Mouse (Mus musculus) heart, embryonic 12.5 days (tissue): ENCODE measurements around the gene Immt. TPM values are rescaled to one million over a fixed set of nuclear protein-coding genes. Genes with fewer than 3 reads are reported as not detected.

Experiments
- ATAC-seq: fragments of 200-750 bp; cut with Nextera tagmentation; 2 replicates; pipeline ENCODE4 v1.8.0; 2017; ENCODE audit warnings: moderate TSS enrichment, moderate library complexity; ENCODE audit not compliant: insufficient number of reproducible peaks, low FRiP score
- H3K27ac ChIP-seq: fragments of 300-500 bp; sonication (generic); 2 replicates; pipeline ENCODE4 v1.5.1; 2016; ENCODE audit warnings: mild to moderate bottlenecking, moderate library complexity; ENCODE audit not compliant: poor library complexity, severe bottlenecking
- H3K27me3 ChIP-seq: fragments of 300-500 bp; sonication (generic); replicated peaks from 2 replicates; pipeline ENCODE4 v1.6.1; 2016; ENCODE audit warnings: mild to moderate bottlenecking, moderate library complexity
- H3K36me3 ChIP-seq: fragments of 300-500 bp; sonication (generic); 2 replicates; pipeline ENCODE4 v1.6.1; 2016; ENCODE audit warnings: mild to moderate bottlenecking, moderate library complexity
- H3K4me1 ChIP-seq: fragments of 300-500 bp; sonication (generic); replicated peaks from 2 replicates; pipeline ENCODE4 v1.6.1; 2016; ENCODE audit warnings: mild to moderate bottlenecking
- H3K4me2 ChIP-seq: fragments of 300-500 bp; sonication (generic); 2 replicates; pipeline ENCODE4 v1.6.1; 2016; ENCODE audit warnings: mild to moderate bottlenecking, moderate library complexity
- H3K4me3 ChIP-seq: fragments of 300-500 bp; sonication (generic); 2 replicates; pipeline ENCODE4 v1.5.1; 2016; ENCODE audit warnings: mild to moderate bottlenecking
- H3K9ac ChIP-seq: fragments of 300-500 bp; sonication (generic); 2 replicates; pipeline ENCODE4 v1.6.1; 2016; ENCODE audit warnings: mild to moderate bottlenecking, moderate library complexity
- H3K9me3 ChIP-seq: fragments of 300-500 bp; sonication (generic); replicated peaks from 2 replicates; pipeline ENCODE4 v1.6.1; 2016; ENCODE audit warnings: mild to moderate bottlenecking, moderate library complexity
- WGBS: fragments of 180-500 bp; shearing (Covaris S2); methylation state at CpG from one replicate; pipeline ENCODE4 v1.1.7; 2016; 5-methylcytosine and 5-hydroxymethylcytosine counted together
- polyA plus RNA-seq: library from polyadenylated mRNA; unstranded; fragments of >200 nt; fragmentation: Nextera tagmentation; extraction: Ambion mirVana; gene quantifications from 2 replicates; pipeline ENCODE4 v1.2.1, GENCODE M21; 2016

Gene Immt
- polyA plus RNA-seq, 1 experiment from 2014 or later: 297 TPM

DNA sequence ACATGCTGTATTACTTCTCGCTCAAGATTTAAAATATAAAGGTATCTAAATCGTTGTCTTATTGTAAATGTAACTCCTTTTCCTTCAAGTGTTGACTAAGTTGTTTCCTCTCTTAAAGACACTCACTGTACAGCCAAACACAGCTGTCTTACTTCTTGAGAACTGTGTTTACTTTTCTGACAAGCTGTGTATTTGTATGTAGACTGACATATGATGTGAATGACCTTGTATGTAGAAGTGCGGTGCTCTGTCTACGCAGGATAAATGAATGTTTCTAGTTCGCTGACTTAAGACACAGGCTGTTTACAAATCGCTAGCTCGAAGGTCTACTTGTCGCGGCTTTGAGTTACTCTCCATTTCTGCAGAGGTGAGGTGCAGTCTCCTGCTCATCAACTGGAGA is 21.2 kb upstream of the Immt start:
- H3K27me3 ChIP-seq: no peaks in the 10 kb centered on the region
- ATAC-seq: no peak
- no peak overlapping the region for H3K4me2 ChIP-seq
- no peak overlapping the region for H3K9ac ChIP-seq
- peaks cover 43% of the 10 kb centered on the region for H3K36me3 ChIP-seq
- H3K4me3 ChIP-seq: no peak overlapping the region
- no peaks in the 10 kb centered on the region for H3K9me3 ChIP-seq
- H3K4me1 ChIP-seq: peaks cover 13% of the 10 kb centered on the region
- 92% methylated on average over 9 of the region's 9 CpGs for WGBS
- no peak overlapping the region for H3K27ac ChIP-seq

DNA sequence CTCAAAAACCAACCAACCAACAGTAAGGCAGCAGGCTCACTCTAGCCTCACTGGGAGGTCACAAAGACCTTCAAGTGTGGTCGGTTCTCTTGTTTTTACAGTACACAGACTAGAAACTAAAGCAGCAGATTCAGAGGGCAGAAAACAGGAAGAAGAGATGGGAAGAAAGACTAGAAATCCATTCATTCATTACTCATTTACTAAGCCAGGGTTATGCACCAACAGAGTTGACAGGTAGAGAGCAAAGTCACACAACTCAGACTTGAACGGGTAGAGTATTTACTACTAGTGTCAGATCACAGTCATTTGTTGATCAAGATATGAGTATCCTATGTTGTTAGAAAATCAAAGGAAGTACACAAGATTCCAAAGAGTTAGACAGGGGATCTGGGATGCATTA is 18.3 kb upstream of the Immt start:
- H3K4me2 ChIP-seq: no peak overlapping the region
- H3K4me3 ChIP-seq: no peak overlapping the region
- no peak for ATAC-seq
- no peaks in the 10 kb centered on the region for H3K27me3 ChIP-seq
- H3K4me1 ChIP-seq: peaks cover 3% of the 10 kb centered on the region; the same call in 1 of the 2 replicates
- no peaks in the 10 kb centered on the region for H3K9me3 ChIP-seq
- no peak overlapping the region for H3K9ac ChIP-seq
- H3K36me3 ChIP-seq: peaks cover 70% of the 10 kb centered on the region
- WGBS: 81% methylated on average over 2 of the region's 2 CpGs
- no peak overlapping the region for H3K27ac ChIP-seq

DNA sequence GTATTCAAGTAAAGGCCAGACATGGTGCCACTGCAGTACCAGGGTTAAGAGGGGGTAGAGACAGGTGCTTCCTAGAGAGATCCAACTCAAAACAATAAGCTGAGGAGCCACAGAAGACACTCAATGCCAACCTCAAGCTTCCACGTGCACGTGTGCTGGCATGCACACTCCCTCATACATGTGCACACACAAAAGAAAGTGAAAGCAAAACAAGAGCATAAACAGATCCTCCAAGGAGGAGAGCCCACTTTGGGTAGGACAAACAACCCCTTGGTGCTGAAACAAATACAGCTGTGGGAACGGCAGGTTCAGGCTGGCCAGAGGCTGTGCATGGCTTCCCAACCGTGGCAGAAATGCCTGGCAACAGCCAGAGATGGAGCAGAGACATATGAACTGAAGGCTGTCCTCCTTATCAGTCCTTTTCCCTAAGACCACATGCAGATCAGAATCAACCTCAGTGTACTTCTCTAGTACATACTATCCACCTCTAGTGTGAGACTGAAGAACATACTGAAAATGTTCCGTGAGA is 11.3 kb upstream of the Immt start:
- H3K27me3 ChIP-seq: no peaks in the 10 kb centered on the region

DNA sequence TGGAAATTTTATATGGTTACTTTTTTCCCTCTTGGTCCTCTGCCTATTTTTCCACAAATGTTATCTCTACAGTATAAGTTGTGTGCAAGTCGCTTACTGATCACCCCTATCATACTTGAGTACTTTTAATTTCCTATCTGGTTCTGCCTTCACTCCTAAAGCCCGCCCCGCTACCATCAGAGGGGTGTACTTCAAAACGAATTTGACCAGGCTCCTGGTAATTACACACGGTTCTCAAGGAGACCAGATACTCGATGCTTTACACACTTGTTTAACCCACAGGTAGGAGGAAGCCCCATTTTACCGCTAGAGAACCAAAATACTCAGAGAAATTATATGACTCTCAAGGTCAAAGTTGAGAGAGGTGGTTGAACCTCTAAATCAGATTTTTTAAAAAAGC is 8.0 kb upstream of the Immt start:
- Histone ChIP-seq H3K9me3 (no peaks in the 10 kb centered on the region), H3K9ac (peak overlapping the region; percentile 81), H3K27me3 (no peaks in the 10 kb centered on the region), H3K27ac (no peak overlapping the region), H3K4me3 (peak overlapping the region; percentile 86), H3K4me2 (peak overlapping the region; percentile 87), H3K4me1 (peaks cover 9% of the 10 kb centered on the region), H3K36me3 (peaks cover 7% of the 10 kb centered on the region)
- WGBS: 1% methylated on average over 7 of the region's 7 CpGs
- 0 out of 2 replicates have a peak, but pooled peaks have one; percentile 5 for ATAC-seq

More for the DNA sequence above, 11.3 kb upstream of the Immt start:
- ATAC-seq: no peak
- peaks cover 9% of the 10 kb centered on the region for H3K4me1 ChIP-seq
- H3K4me2 ChIP-seq: no peak overlapping the region
- H3K27ac ChIP-seq: no peak overlapping the region
- H3K9me3 ChIP-seq: no peaks in the 10 kb centered on the region
- H3K9ac ChIP-seq: no peak overlapping the region
- H3K36me3 ChIP-seq: peaks cover 38% of the 10 kb centered on the region
- no peak overlapping the region for H3K4me3 ChIP-seq
- WGBS: 88% methylated on average over 5 of the region's 5 CpGs

DNA sequence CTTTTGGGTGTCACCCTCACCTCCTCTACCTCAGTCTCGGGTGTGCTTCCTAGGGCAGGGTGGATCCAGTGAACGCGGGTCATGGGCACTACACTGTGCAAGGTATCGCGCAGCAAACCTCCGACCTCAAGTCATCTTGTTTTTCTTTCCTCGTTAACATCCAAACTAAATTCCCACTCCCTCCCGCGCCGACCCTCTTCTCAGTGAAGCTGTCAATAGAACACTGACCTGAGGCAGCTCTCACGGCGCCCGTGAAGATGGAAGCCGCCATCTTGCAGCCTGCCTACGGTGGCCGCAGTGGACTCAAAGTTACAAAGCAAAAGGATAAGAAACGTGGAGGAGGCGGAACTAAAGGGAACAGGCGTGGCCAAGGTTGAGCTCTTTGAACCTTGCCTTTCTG is 7.6 kb upstream of the Immt start:
- Histone ChIP-seq H3K4me1 (peaks cover 9% of the 10 kb centered on the region), H3K4me2 (peak overlapping the region; percentile 87), H3K27me3 (no peaks in the 10 kb centered on the region), H3K4me3 (peak overlapping the region; percentile 86), H3K27ac (no peak overlapping the region), H3K9me3 (no peaks in the 10 kb centered on the region), H3K36me3 (peaks cover 3% of the 10 kb centered on the region), H3K9ac (peak overlapping the region; percentile 81)
- peak; percentile 89 for ATAC-seq
- under 1% methylated on average over 19 of the region's 19 CpGs for WGBS

DNA sequence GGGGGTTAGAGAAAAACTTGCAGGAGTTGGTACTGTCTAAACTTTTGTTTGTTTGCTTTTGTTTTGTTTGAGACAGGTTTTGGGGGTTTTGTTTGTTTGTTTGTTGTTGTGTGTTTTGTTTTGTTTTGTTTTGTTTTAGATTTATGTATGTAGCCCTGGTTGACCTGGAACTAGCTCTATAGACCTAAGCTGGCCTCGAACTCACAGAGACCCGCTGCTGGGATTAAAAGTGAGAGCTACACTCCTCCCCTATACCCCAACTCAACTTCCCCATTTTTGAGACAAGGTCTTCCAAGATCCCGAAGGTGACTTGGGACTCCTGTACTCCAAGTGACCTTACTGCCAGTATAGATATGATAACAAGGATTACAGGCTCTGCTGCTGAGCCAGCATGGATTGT is 7.2 kb upstream of the Immt start:
- Histone ChIP-seq H3K9ac (peak overlapping the region; percentile 81; the same call in 1 of the 2 replicates), H3K27ac (no peak overlapping the region), H3K9me3 (no peaks in the 10 kb centered on the region), H3K27me3 (no peaks in the 10 kb centered on the region), H3K4me1 (peaks cover 9% of the 10 kb centered on the region), H3K4me2 (peak overlapping the region; percentile 87), H3K36me3 (no peaks in the 10 kb centered on the region), H3K4me3 (peak overlapping the region; percentile 86)
- 34% methylated on average over 3 of the region's 3 CpGs for WGBS
- no peak for ATAC-seq

DNA sequence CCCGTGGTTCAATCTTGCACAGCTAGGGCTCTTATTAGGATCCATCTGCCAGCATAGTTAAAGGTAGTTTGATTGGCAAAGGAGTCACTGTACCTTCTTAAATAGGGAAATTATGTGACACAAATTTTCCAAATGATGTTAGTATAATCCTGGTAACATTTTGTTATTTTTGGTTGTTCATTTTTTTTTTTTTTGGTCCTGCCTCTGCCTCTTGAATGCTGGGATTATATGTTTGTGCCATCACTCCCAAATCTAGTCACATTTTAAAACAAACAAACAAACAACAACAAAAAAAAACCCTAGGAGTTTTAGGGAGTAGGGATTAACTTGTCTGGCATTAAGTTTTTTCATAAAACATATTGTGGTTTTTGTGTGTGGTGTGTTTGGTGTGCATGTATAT is 4.3 kb upstream of the Immt start, which contains the start of gene Mrpl35:
Mrpl35 (minus strand) TSS at position 101 of the 400 bp plus-strand sequence.
- Histone ChIP-seq H3K4me2 (no peak within 1 kb of the TSS), H3K9ac (no peak within 1 kb of the TSS), H3K27me3 (no peaks in the 10 kb centered on the region), H3K36me3 (no peaks in the 10 kb centered on the region), H3K27ac (no peak within 1 kb of the TSS), H3K4me1 (peaks cover 9% of the 10 kb centered on the region), H3K4me3 (no peak within 1 kb of the TSS), H3K9me3 (no peaks in the 10 kb centered on the region)
- no peak for ATAC-seq
- WGBS: 29% methylated on average over 1 of the region's 1 CpGs

DNA sequence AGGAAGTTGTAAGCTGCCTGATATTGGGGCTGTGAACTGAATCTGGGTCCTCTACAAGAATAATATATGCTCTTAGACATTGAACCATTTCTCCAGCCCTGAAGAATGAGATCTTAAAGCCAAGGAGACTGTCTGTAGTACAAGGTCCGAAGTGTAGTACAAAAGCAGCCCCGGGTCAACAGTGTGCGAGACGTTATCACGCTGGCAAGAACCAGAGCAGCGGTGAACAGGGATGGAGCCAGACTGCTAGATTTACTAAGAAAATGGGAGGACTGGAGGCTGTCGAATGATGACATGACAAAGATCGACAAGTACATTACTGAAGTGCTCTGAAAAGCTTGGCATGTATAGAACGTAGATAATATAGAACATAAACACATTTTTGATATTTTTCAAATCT is 1.4 kb upstream of the Immt start:
- no peak for ATAC-seq
- Histone ChIP-seq H3K27me3 (no peaks in the 10 kb centered on the region), H3K27ac (no peak overlapping the region)

DNA sequence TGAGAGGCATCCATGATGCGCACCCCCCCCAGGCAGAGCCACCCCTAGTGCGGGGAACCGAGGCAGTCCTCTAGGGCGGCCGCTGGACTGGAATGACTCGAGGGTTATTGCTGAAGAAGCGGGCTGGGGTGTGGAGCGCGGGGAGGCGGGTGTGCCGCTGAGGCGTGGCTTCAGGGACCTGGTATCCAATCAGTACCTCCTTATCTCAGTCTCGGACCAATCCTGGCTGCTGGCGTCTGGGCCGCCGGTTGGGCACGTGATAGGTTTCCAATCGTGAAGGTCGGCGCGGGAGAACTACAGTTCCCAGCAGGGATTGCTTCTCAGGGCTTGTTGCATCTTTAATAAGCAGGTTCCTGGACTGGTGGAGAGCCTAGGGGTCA is 440 bp downstream of the Immt start:
- Histone ChIP-seq H3K4me1 (peaks cover 5% of the 10 kb centered on the region), H3K36me3 (peaks cover 20% of the 10 kb centered on the region), H3K9ac (peak overlapping the region; percentile 93), H3K9me3 (no peaks in the 10 kb centered on the region), H3K4me2 (peak overlapping the region; percentile 72), H3K27ac (peak overlapping the region; percentile 93), H3K4me3 (peak overlapping the region; percentile 86), H3K27me3 (no peaks in the 10 kb centered on the region)
- peak; percentile 99 for ATAC-seq
- 0% methylated on average over 21 of the region's 21 CpGs for WGBS

More for the DNA sequence above, 1.4 kb upstream of the Immt start:
- Histone ChIP-seq H3K4me3 (no peak overlapping the region), H3K9ac (no peak overlapping the region), H3K36me3 (peaks cover 3% of the 10 kb centered on the region), H3K9me3 (no peaks in the 10 kb centered on the region), H3K4me2 (no peak overlapping the region), H3K4me1 (peaks cover 5% of the 10 kb centered on the region)
- WGBS: 81% methylated on average over 9 of the region's 9 CpGs

DNA sequence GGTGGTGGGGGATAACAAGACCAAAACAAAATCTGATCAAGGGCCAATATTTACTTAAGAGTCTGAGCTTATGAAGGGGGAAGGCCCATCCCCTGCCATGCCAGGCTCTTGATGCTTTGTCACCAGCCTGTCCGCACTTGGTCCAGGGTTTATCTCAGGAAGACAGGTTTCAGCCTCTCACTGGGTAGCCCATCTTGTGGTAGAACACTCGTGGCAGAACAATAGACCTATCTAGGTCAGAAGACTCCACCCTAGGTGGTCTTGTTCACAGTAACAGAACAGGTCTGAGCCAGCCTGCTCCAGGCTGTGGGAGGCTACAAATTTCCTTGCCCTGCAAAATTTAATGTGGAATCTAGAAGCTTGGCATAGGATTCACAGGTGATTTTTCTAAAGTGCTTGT is 5.7 kb downstream of the Immt start:
- 55% methylated on average over 2 of the region's 2 CpGs for WGBS
- Histone ChIP-seq H3K4me3 (no peak overlapping the region), H3K27me3 (no peaks in the 10 kb centered on the region), H3K27ac (no peak overlapping the region), H3K4me1 (peaks cover 5% of the 10 kb centered on the region), H3K4me2 (no peak overlapping the region), H3K36me3 (peaks cover 25% of the 10 kb centered on the region), H3K9me3 (no peaks in the 10 kb centered on the region), H3K9ac (no peak overlapping the region)
- ATAC-seq: no peak

DNA sequence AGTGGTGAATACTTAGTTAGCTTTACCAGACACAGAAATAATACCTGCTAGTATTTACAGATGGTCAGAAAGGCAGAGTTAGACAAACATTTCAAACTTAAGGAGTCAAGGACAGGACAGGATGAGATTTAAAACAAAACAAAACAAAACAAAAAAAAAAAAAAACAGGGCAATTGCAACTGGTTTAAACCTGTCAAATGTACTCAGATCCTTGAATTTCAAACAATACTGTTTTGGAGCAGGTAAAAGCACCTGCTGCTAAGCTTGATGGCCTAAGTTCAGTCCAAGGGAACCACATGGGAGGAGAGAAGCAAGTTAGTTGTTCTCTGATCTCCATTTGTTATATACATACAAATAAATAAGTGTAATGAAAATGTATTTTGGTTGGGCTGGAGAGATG is 8.7 kb downstream of the Immt start:
- Histone ChIP-seq H3K36me3 (peaks cover 26% of the 10 kb centered on the region), H3K4me3 (no peak overlapping the region), H3K4me1 (no peaks in the 10 kb centered on the region), H3K27ac (no peak overlapping the region), H3K4me2 (no peak overlapping the region), H3K27me3 (no peaks in the 10 kb centered on the region), H3K9me3 (no peaks in the 10 kb centered on the region), H3K9ac (no peak overlapping the region)
- ATAC-seq: no peak

DNA sequence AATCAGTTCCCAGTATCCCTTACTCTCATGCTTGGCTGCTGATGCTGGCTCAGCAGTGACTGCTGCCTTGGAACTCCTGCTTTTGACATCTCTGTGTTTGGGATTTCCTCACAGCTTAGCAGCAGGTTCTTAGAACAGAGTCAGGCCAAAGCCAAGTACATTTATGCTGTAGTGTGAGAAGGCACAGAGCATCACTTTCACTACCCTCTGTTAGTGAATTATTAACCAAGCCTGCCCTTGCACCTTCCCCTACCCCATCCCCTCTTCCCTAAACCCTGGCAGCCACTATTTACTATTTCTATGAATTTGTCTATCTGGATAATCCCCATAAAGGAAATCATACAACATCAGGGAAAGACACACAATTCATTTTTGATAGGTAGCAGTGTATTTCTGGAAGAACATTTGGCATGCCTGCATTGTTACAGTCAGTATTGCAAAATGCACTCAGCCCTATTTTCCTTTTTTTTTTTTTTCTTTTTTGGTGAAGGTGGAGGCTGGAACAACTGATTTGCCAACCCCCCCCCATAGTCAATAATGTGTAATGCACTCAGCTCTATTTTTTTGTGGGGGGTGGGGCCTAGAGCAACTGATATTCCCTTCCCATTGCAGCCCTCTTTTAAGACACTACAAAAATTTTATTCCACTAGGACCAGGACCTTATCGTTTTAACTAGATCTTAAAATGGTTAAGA is 9.6 kb downstream of the Immt start:
- H3K4me2 ChIP-seq: no peak overlapping the region
- no peak overlapping the region for H3K9ac ChIP-seq
- no peaks in the 10 kb centered on the region for H3K4me1 ChIP-seq
- peaks cover 24% of the 10 kb centered on the region for H3K36me3 ChIP-seq
- WGBS: 90% methylated on average over 1 of the region's 1 CpGs
- no peak overlapping the region for H3K27ac ChIP-seq
- no peaks in the 10 kb centered on the region for H3K27me3 ChIP-seq
- no peaks in the 10 kb centered on the region for H3K9me3 ChIP-seq
- no peak overlapping the region for H3K4me3 ChIP-seq
- ATAC-seq: no peak
